Mouse (Mus musculus) MEL (cell line): ENCODE results near the gene Gsn.

Source experiments
- CTCF ChIP-seq, 3 experiments: IDR thresholded peaks in 2 of 3; conservative IDR thresholded peaks in 1 of 3; 2 replicates each; pipeline ENCODE4 v1.5.1; 2011 to 2012; ENCODE audit warnings: low read length in 3 of 3, low read depth in 2 of 3, mild to moderate bottlenecking in 2 of 3, improper control_type of control experiment in 1 of 3, inconsistent platforms in 1 of 3, mixed read lengths in 1 of 3, moderate library complexity in 1 of 3; ENCODE audit not compliant: control insufficient read depth in 1 of 3, insufficient read depth in 1 of 3, poor library complexity in 1 of 3, severe bottlenecking in 1 of 3
- GATA1 ChIP-seq: IDR thresholded peaks from 2 replicates; pipeline ENCODE4 v1.6.1; 2011; ENCODE audit warnings: low read depth, low read length, improper control_type of control experiment
- MAX ChIP-seq: IDR thresholded peaks from 2 replicates; pipeline ENCODE4 v1.6.1; 2011; ENCODE audit warnings: low read length, improper control_type of control experiment
- MAZ ChIP-seq: IDR thresholded peaks from 2 replicates; pipeline ENCODE4 v1.6.1; 2012; ENCODE audit warnings: low read depth, mild to moderate bottlenecking, inconsistent platforms, low read length, improper control_type of control experiment
- MEF2A ChIP-seq: IDR thresholded peaks from 2 replicates; pipeline ENCODE4 v1.6.1; 2014; ENCODE audit warnings: low read depth, mild to moderate bottlenecking, inconsistent platforms, low read length, improper control_type of control experiment; ENCODE audit not compliant: poor library complexity, insufficient replicate concordance, severe bottlenecking; ENCODE audit errors: extremely low read depth
- NRF1 ChIP-seq: IDR thresholded peaks from 2 replicates; pipeline ENCODE4 v1.6.1; 2014; ENCODE audit warnings: low read depth, mild to moderate bottlenecking, inconsistent platforms, low read length, improper control_type of control experiment, moderate library complexity; ENCODE audit not compliant: poor library complexity, insufficient read depth, severe bottlenecking
- POLR2A ChIP-seq, 2 experiments: IDR thresholded peaks; 2 replicates each; pipeline ENCODE4 v1.6.1; 2011 to 2012; ENCODE audit warnings: low read length in 2 of 2, mild to moderate bottlenecking in 2 of 2, control low read depth in 1 of 2, improper control_type of control experiment in 1 of 2, low read depth in 1 of 2, moderate library complexity in 1 of 2; ENCODE audit not compliant: control insufficient read depth in 1 of 2, insufficient read depth in 1 of 2, poor library complexity in 1 of 2
- POLR2AphosphoS5 ChIP-seq: IDR thresholded peaks from 2 replicates; pipeline ENCODE4 v1.6.1; 2012; ENCODE audit warnings: low read depth, borderline replicate concordance, mild to moderate bottlenecking, inconsistent platforms, low read length, moderate library complexity, mixed read lengths
- TCF12 ChIP-seq: IDR thresholded peaks from 2 replicates; pipeline ENCODE4 v1.6.1; 2014; ENCODE audit warnings: low read depth, mild to moderate bottlenecking, inconsistent platforms, low read length, improper control_type of control experiment, moderate library complexity

- TF ChIP-seq POLR2AphosphoS5 (no peak), CTCF (IDR thresholded peaks at IDR 0.05 in 2 of 3, conservative IDR thresholded peaks at IDR 0.05 in 1 of 3; ENCODE audit: control insufficient read depth in 1 of 3, insufficient read depth in 1 of 3, low read depth in 2 of 3, low read length in 3 of 3, poor library complexity in 1 of 3, severe bottlenecking in 1 of 3) (no peak), MAX (no peak), TCF12 (no peak), GATA1 (no peak), MEF2A (no peak), NRF1 (no peak), MAZ (no peak), POLR2A (IDR thresholded peaks at IDR 0.05; ENCODE audit: control insufficient read depth in 1 of 2, insufficient read depth in 1 of 2, low read depth in 1 of 2, low read length in 2 of 2, poor library complexity in 1 of 2) (no peak)
These were observed 37.1 kb downstream of the Gsn start for GRCm38 (mm10) chr2:35293291-35293690.
